Mouse (Mus musculus) urinary bladder, postnatal 0 days (tissue): ENCODE results near the gene Hnrnpc. TPM values are rescaled to one million over a fixed set of nuclear protein-coding genes. Genes with fewer than 3 reads are reported as not detected.

Experiments
- polyA plus RNA-seq: library from polyadenylated mRNA; unstranded; fragments of >200 nt; fragmentation: Nextera tagmentation; extraction: Ambion mirVana; gene quantifications from 2 replicates; pipeline ENCODE4 v1.2.1, GENCODE M21; 2015

The Hnrnpc gene
- polyA plus RNA-seq = 147 and 186 TPM in 2 replicates

DNA sequence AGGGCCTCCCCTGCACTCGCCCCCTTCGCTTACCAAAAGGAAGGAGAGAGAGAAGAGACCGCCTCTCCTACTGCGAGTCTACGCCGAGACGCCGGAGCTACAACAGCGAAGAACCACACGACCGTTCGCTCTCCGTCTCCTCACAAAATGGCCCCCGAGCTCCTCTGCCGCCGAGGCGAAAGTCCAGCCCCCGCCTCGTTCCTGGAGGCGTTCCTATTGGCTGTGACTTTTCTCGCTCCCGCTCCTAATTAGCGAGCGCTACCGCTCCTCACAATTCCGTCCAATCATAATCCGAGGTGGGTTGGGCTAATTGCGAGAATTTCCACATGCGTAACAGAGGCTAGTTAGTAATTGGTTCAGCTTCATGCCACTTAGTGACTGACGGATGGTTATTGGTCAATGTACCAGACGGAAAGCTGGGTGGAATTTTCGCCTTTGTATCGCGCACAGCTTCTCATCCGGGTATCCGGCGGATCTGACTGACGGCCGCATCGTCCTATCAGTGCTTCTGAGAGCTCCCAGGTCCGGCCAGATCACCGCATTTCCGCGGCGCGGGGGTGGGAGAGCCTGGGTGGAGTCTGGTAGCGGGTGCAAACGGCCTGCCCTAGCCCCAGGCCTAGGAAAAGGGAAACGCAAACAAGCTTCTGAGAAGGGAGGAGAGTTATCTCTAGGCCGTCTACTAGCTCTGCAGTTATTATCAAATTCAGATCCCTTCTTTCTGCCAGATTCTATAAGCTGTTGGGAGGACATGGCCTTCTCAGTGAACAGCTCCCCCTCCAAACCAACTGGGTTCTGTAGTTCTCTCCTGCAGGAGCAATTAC, at the start of gene Hnrnpc:
Gene Hnrnpc, minus strand, starts transcription at position 173 of the 821 bp plus-strand sequence.

DNA sequence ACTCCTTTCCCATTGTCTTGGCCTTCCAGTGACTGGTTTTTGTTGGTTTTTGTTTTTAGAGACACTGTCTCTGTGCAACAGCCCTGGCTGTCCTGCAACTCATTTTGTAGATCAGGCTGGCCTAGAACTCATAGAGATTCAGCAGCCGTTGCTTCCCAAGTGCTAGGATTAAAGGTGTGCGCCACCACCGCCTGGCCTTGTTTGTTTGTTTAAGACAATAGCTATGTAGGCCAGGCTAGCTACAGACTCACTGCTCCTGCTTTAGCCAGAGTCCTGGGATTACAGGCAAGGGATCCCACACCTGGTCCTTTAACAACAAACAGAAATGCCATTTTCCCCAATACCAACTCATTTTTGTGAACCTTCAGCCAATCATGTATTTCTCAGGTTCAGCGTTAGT, 6.5 kb upstream of the Hnrnpc start, which contains the start of gene Rpgrip1:
Gene Rpgrip1, plus strand, starts transcription at position 359 of the 400 bp plus-strand sequence.

DNA sequence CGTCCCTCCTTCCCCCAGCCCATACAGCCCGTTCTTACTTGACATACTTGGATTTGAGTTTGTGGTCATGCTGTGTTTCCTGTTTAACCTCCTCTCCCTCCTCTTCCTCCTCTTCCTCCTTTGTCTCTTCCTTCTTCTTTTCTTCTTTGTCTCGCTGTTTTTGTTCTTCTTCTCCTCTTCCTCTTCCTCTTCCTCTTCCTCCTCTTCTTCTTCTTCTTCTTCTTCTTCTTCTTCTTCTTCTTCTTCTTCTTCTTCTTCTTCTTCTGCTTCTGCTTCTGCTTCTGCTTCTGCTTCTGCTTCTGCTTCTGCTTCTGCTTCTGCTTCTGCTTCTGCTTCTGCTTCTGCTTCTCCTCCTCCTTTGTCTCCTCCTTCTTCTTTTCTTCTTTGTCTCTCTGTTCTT, 61.5 kb downstream of the Hnrnpc start, which contains the start of gene Olfr221:
Gene Olfr221, minus strand, starts transcription at position 101 of the 400 bp plus-strand sequence.

Other genes with a start within 250 kb of the Hnrnpc start
- 21.3 and 24.1 TPM in 2 replicates for gene Mettl17, start 219.2 kb downstream of the Hnrnpc start, polyA plus RNA-seq
- gene Slc39a2, start 211.1 kb downstream of the Hnrnpc start, polyA plus RNA-seq = 0.15 and 0.16 TPM in 2 replicates
- gene Ndrg2, start 189.9 kb downstream of the Hnrnpc start, polyA plus RNA-seq = 402 and 463 TPM in 2 replicates
- not detected in 2 replicates for gene Tppp2, start 185.6 kb downstream of the Hnrnpc start, polyA plus RNA-seq
- gene Rnase13, start 181.3 kb downstream of the Hnrnpc start, polyA plus RNA-seq = 0.36 and 0.43 TPM in 2 replicates
- gene Arhgef40, start 119.3 kb downstream of the Hnrnpc start, polyA plus RNA-seq = 39.6 and 42.7 TPM in 2 replicates
- gene Tmem253, start 88.4 kb downstream of the Hnrnpc start, polyA plus RNA-seq = 0.26 and 0.52 TPM in 2 replicates
- 17.9 and 18.7 TPM in 2 replicates for gene Zfp219, start 83.3 kb downstream of the Hnrnpc start, polyA plus RNA-seq
- not detected in 2 replicates for gene Olfr221, start 61.6 kb downstream of the Hnrnpc start, polyA plus RNA-seq
- 24.1 and 25.7 TPM in 2 replicates for gene Rpgrip1, start 6.7 kb upstream of the Hnrnpc start, polyA plus RNA-seq
- 17.2 and 20.5 TPM in 2 replicates for gene Supt16, start 93.4 kb upstream of the Hnrnpc start, polyA plus RNA-seq
- 13.9 and 17.3 TPM in 2 replicates for gene Chd8, start 153.8 kb upstream of the Hnrnpc start, polyA plus RNA-seq
- 24.7 and 27.3 TPM in 2 replicates for gene Tox4, start 175.1 kb upstream of the Hnrnpc start, polyA plus RNA-seq
- gene Rab2b, start 175.5 kb upstream of the Hnrnpc start, polyA plus RNA-seq = 14.2 and 16.5 TPM in 2 replicates
- gene Mettl3, start 201.1 kb upstream of the Hnrnpc start, polyA plus RNA-seq = 17.1 and 17.3 TPM in 2 replicates
- 2.2 and 2.7 TPM in 2 replicates for gene Sall2, start 224.7 kb upstream of the Hnrnpc start, polyA plus RNA-seq